26 mouse cellular contexts compared by ENCODE assay signal in the genomic region with DNA sequence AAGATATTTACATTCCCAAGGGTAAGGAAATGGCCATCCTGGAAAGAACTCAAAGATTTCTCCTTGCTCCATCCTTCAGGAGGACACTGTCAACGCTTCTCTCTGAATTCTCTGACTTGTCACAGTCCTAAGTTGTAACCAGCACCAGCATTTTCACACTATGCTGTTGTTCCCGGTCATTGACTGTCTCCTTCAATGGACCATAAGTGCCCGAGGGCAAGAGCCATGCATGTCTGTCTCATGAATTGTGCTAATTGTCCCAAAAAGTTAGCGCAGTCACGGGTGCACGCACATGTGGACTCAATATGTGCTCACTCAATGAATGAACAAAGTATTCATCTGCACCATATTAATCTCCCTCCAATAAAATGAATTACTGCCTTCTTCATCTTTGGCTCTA.
"Had no signal": no experiment of that assay in that cellular context is flagged by ENCODE, and none has a peak within 500 bp of the region (broad histone marks: within the 10 kb centered on the region; RNA-seq: fewer than 3 reads in every experiment).

No protein-coding gene starts in this region.

- H3K36me3 ChIP-seq: heart, embryonic 13.5 days; heart, embryonic 15.5 days; hindbrain, embryonic 10.5 days; hindbrain, embryonic 12.5 days; intestine, embryonic 15.5 days; limb, embryonic 10.5 days; limb, embryonic 12.5 days; liver, embryonic 12.5 days had no signal

- H3K4me1 ChIP-seq: heart, embryonic 13.5 days; heart, embryonic 15.5 days; hindbrain, embryonic 10.5 days; intestine, embryonic 15.5 days; liver, embryonic 12.5 days had no signal

- H3K4me2 ChIP-seq: heart, embryonic 11.5 days; heart, embryonic 13.5 days; heart, embryonic 15.5 days; hindbrain, embryonic 12.5 days; hindbrain, embryonic 14.5 days; intestine, embryonic 15.5 days; limb, embryonic 12.5 days; liver, embryonic 12.5 days had no signal

- H3K9me3 ChIP-seq: heart, embryonic 13.5 days; heart, embryonic 15.5 days; hindbrain, embryonic 10.5 days; hindbrain, embryonic 12.5 days; intestine, embryonic 15.5 days; limb, embryonic 10.5 days; limb, embryonic 12.5 days; liver, embryonic 12.5 days had no signal

- ATAC-seq: hindbrain, embryonic 16.5 days; inflammation-experienced regulatory T-cells, adult 6 months; intestine, embryonic 15.5 days; intestine, postnatal 0 days; liver, embryonic 12.5 days had no signal

- H3K4me3 ChIP-seq: gastrocnemius, adult 2 months; heart, adult 2 months; heart, embryonic 13.5 days; heart, embryonic 15.5 days; hindbrain, embryonic 10.5 days; hindbrain, embryonic 12.5 days; intestine, embryonic 15.5 days; layer of hippocampus, adult 2 months; left cerebral cortex, adult 2 months; limb, embryonic 10.5 days; limb, embryonic 12.5 days; liver, embryonic 12.5 days had no signal

- H3K27ac ChIP-seq: gastrocnemius, adult 2 months; heart, adult 2 months; heart, embryonic 13.5 days; heart, embryonic 15.5 days; hindbrain, embryonic 10.5 days; hindbrain, embryonic 12.5 days; hindbrain, embryonic 14.5 days; intestine, embryonic 15.5 days; layer of hippocampus, adult 2 months; left cerebral cortex, adult 2 months; limb, embryonic 10.5 days; limb, embryonic 12.5 days; liver, embryonic 12.5 days had no signal

- DNase-seq: gastrocnemius, adult 2 months; gastrocnemius, postnatal 10 days; gastrocnemius, postnatal 25 days; heart, adult 2 months; heart, postnatal 14 days; heart, postnatal 4 days; kidney, adult 18-20 months; kidney, adult 8-10 months; kidney, postnatal 10 days; kidney, postnatal 25 days; kidney, postnatal 4 days had no signal

- H3K9ac ChIP-seq: heart, embryonic 13.5 days; heart, embryonic 15.5 days; hindbrain, embryonic 12.5 days; hindbrain, embryonic 14.5 days; intestine, embryonic 15.5 days; limb, embryonic 12.5 days; liver, embryonic 12.5 days had no signal

- H3K27me3 ChIP-seq: heart, embryonic 13.5 days; heart, embryonic 15.5 days; hindbrain, embryonic 12.5 days; intestine, embryonic 15.5 days; limb, embryonic 12.5 days; liver, embryonic 12.5 days had no signal
